Mouse (Mus musculus) megakaryocyte, embryonic 14.5 days (primary cell): ENCODE measurements around the gene Olfr1186. TPM values are rescaled to one million over a fixed set of nuclear protein-coding genes. Genes with fewer than 3 reads are reported as not detected.
"Not testable (repeated sequence)": the region's sequence is repeated elsewhere in the genome, so short reads cannot be mapped to it uniquely, and the experiment has no call there.

Experiments used
- H3K27me3 ChIP-seq: replicated peaks from 2 replicates; pipeline ENCODE3; 2012; ENCODE audit warnings: inconsistent platforms
- H3K36me3 ChIP-seq: replicated peaks from 2 replicates; pipeline ENCODE3; 2012; ENCODE audit warnings: low read length, inconsistent platforms, mixed read lengths
- H3K4me1 ChIP-seq: 2 replicates; pipeline ENCODE4 v1.6.1; 2012; ENCODE audit warnings: inconsistent platforms
- H3K4me3 ChIP-seq: replicated peaks from 2 replicates; pipeline ENCODE3; 2012; ENCODE audit warnings: moderate library complexity, mild to moderate bottlenecking, inconsistent platforms
- H3K9me3 ChIP-seq: 2 replicates; pipeline ENCODE4 v1.6.1; 2012; ENCODE audit warnings: inconsistent platforms
- FLI1 ChIP-seq: IDR thresholded peaks from 2 replicates; pipeline ENCODE4 v1.6.1; 2012; ENCODE audit warnings: low read length, inconsistent platforms, mixed read lengths
- GATA1 ChIP-seq: IDR thresholded peaks from 3 replicates; pipeline ENCODE4 v1.6.1; 2012; ENCODE audit warnings: mixed read lengths, low read length, inconsistent platforms, borderline replicate concordance
- polyA plus RNA-seq: library from polyadenylated mRNA; stranded (reverse); fragments of >175 nt; gene quantifications from 2 replicates; pipeline ENCODE4 v1.2.3, GENCODE M21; 2012; ENCODE audit warnings: low replicate concordance; ENCODE audit not compliant: insufficient read depth

Olfr1186 gene
- not detected in 2 replicates for polyA plus RNA-seq

GRCm38 (mm10) chr2:88518251-88518650 is at the start of gene Olfr1186:
TSS of gene Olfr1186 (plus strand) at chr2:88518551.
- TF ChIP-seq FLI1 (no peak), GATA1 (no peak)
- H3K36me3 ChIP-seq: no peaks in the 10 kb centered on the region

GRCm38 (mm10) chr2:88483298-88483697 is 35.1 kb upstream of the Olfr1186 start, which contains the start of gene Olfr1184:
TSS of gene Olfr1184 (plus strand) at chr2:88483598.
- Histone ChIP-seq H3K36me3 (no peaks in the 10 kb centered on the region), H3K27me3 (no peaks in the 10 kb centered on the region), H3K4me3 (no peak within 1 kb of the TSS), H3K4me1 (no peaks in the 10 kb centered on the region), H3K9me3 (no peaks in the 10 kb centered on the region)
- no peak for TF ChIP-seq GATA1

More at GRCm38 (mm10) chr2:88518251-88518650, at the start of gene Olfr1186:
- Histone ChIP-seq H3K27me3 (no peaks in the 10 kb centered on the region), H3K4me3 (no peak within 1 kb of the TSS), H3K4me1 (no peaks in the 10 kb centered on the region), H3K9me3 (no peaks in the 10 kb centered on the region)

GRCm38 (mm10) chr2:88493020-88493419 is 25.3 kb upstream of the Olfr1186 start, which contains the start of gene Olfr1185-ps1:
TSS of gene Olfr1185-ps1 (plus strand) at chr2:88493320.
- Histone ChIP-seq H3K9me3 (no peaks in the 10 kb centered on the region), H3K36me3 (no peaks in the 10 kb centered on the region), H3K4me3 (no peak within 1 kb of the TSS), H3K27me3 (no peaks in the 10 kb centered on the region), H3K4me1 (no peaks in the 10 kb centered on the region)
- TF ChIP-seq FLI1 (no peak), GATA1 (no peak)

GRCm38 (mm10) chr2:88525720-88526119 is 7.4 kb downstream of the Olfr1186 start:
- no peaks in the 10 kb centered on the region for H3K27me3 ChIP-seq
- TF ChIP-seq FLI1: no peak
- TF ChIP-seq GATA1: no peak
- 0 out of 2 replicates have a peak, but pooled peaks cover 5% of the 10 kb centered on the region for H3K9me3 ChIP-seq
- no peaks in the 10 kb centered on the region for H3K4me1 ChIP-seq
- H3K36me3 ChIP-seq: no peaks in the 10 kb centered on the region
- H3K4me3 ChIP-seq: no peak overlapping the region

- no peak for TF ChIP-seq GATA1
- TF ChIP-seq FLI1: no peak
- Histone ChIP-seq H3K4me3 (no peak within 1 kb of the TSS), H3K4me1 (no peaks in the 10 kb centered on the region), H3K27me3 (no peaks in the 10 kb centered on the region), H3K36me3 (no peaks in the 10 kb centered on the region), H3K9me3 (0 out of 2 replicates have a peak, but pooled peaks cover 3% of the 10 kb centered on the region)
Measured at GRCm38 (mm10) chr2:88556635-88557034, 38.3 kb downstream of the Olfr1186 start, which contains the start of gene Olfr1188. TSS of gene Olfr1188 (plus strand) at chr2:88556935.

GRCm38 (mm10) chr2:88572696-88573095 is 54.3 kb downstream of the Olfr1186 start:
- not testable (repeated sequence) for H3K4me1 ChIP-seq, H3K27me3 ChIP-seq, H3K36me3 ChIP-seq, H3K4me3 ChIP-seq
- peaks cover 15% of the 10 kb centered on the region for H3K9me3 ChIP-seq

Other genes with a start within 250 kb of the Olfr1186 start
- gene Olfr1173, start 238.7 kb upstream of the Olfr1186 start, polyA plus RNA-seq: not detected in 2 replicates
- not detected in 2 replicates for gene Olfr1174-ps, start 203.4 kb upstream of the Olfr1186 start, polyA plus RNA-seq
- not detected in 2 replicates for gene Olfr1175-ps, start 191.3 kb upstream of the Olfr1186 start, polyA plus RNA-seq
- gene Olfr1176, start 181.8 kb upstream of the Olfr1186 start, polyA plus RNA-seq: not detected in 2 replicates
- gene Olfr1177-ps, start 172.1 kb upstream of the Olfr1186 start, polyA plus RNA-seq: not detected in 2 replicates
- 0.45 TPM in 1 of 2 replicates, not detected in the other for gene Olfr1178, start 131.5 kb upstream of the Olfr1186 start, polyA plus RNA-seq
- gene Olfr1179, start 112.1 kb upstream of the Olfr1186 start, polyA plus RNA-seq: not detected in 2 replicates
- gene Olfr1180, start 99.4 kb upstream of the Olfr1186 start, polyA plus RNA-seq: not detected in 2 replicates
- gene Olfr1181, start 92.4 kb upstream of the Olfr1186 start, polyA plus RNA-seq: not detected in 2 replicates
- not detected in 2 replicates for gene Gm13757, start 69.4 kb upstream of the Olfr1186 start, polyA plus RNA-seq
- gene Olfr1183, start 63.7 kb upstream of the Olfr1186 start, polyA plus RNA-seq: not detected in 2 replicates
- not detected in 2 replicates for gene Olfr1184, start 35.0 kb upstream of the Olfr1186 start, polyA plus RNA-seq
- not detected in 2 replicates for gene Olfr1185-ps1, start 25.2 kb upstream of the Olfr1186 start, polyA plus RNA-seq
- not detected in 2 replicates for gene Olfr1188, start 38.4 kb downstream of the Olfr1186 start, polyA plus RNA-seq
- gene Olfr1189, start 67.9 kb downstream of the Olfr1186 start, polyA plus RNA-seq: not detected in 2 replicates
- gene Olfr1191-ps1, start 122.0 kb downstream of the Olfr1186 start, polyA plus RNA-seq: not detected in 2 replicates
- gene Olfr1192-ps1, start 130.0 kb downstream of the Olfr1186 start, polyA plus RNA-seq: not detected in 2 replicates
- gene Olfr1193, start 157.1 kb downstream of the Olfr1186 start, polyA plus RNA-seq: not detected in 2 replicates
- not detected in 2 replicates for gene Olfr1195, start 170.6 kb downstream of the Olfr1186 start, polyA plus RNA-seq
- not detected in 2 replicates for gene Olfr1196, start 186.0 kb downstream of the Olfr1186 start, polyA plus RNA-seq
- gene Olfr1197, start 213.8 kb downstream of the Olfr1186 start, polyA plus RNA-seq: not detected in 2 replicates
- gene Olfr1198, start 232.8 kb downstream of the Olfr1186 start, polyA plus RNA-seq: not detected in 2 replicates
- gene Olfr1199, start 241.9 kb downstream of the Olfr1186 start, polyA plus RNA-seq: not detected in 2 replicates